Mouse (Mus musculus): ENCODE data around the gene Rabgap1l.

DNA sequence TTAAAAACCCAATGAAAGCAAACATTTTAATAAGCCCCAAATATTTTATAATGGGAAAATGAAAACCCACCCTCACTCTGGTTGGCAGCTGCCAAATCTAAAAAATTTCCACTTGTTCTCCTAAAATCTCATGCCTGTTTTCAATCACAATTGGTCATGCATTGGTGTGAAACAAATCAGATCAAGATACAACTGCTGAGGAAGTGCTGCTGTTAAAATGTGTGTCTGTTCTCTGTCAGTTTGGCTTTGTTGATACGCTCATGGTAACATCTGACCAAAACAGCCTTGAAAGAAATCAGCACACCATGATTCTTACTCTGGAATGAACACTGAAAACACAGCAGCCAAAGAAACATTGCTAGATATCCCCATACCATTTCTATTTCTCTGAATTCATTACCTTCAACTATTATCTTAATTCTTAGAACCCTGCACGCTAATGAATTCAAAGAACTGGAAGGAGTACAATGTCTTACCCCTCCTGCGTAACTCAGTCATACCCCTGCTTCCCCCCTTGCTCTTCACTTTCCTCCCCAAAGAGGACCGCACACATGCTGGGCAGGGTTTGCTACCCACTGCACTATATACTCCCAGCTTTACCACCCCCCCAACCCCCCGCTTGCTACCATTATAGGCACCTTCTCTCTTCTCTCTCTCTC, 375.7 kb downstream of the Rabgap1l start:
- TF ChIP-seq POLR2A (IDR thresholded peaks at IDR 0.05; ENCODE audit: borderline replicate concordance, extremely low read depth, low read depth, low read length) (no peak), CTCF (IDR thresholded peaks at IDR 0.05; ENCODE audit: insufficient read depth, low read length) (no peak)
